Mouse (Mus musculus): Measurements from ENCODE around the gene Igf1r.
A peak's percentile ranks its signal among the peaks of the same experiment; 100 is the strongest.

Gene Igf1r

GRCm38 (mm10) chr7:68227021-68227420 lies 274.4 kb downstream of the Igf1r start:
- no peak for DNase-seq (ENCODE audit: low read depth, low spot score)

GRCm38 (mm10) chr7:68227621-68228020 lies 275.0 kb downstream of the Igf1r start:
- no peak for DNase-seq (ENCODE audit: low read depth, low spot score)

GRCm38 (mm10) chr7:68228491-68228890 lies 275.9 kb downstream of the Igf1r start:
- DNase-seq (ENCODE audit: low read depth, low spot score): no peak

- DNase-seq (ENCODE audit: low read depth, low spot score): no peak
Observed at GRCm38 (mm10) chr7:68230831-68231230, 278.2 kb downstream of the Igf1r start.

GRCm38 (mm10) chr7:68232521-68232920 lies 279.9 kb downstream of the Igf1r start:
- no peak for DNase-seq (ENCODE audit: low read depth, low spot score)

- DNase-seq (ENCODE audit: low read depth, low spot score): peak; percentile 71
Observed at GRCm38 (mm10) chr7:68233619-68234223, 281.1 kb downstream of the Igf1r start.

- no peak for DNase-seq (ENCODE audit: low read depth, low spot score)
Observed at GRCm38 (mm10) chr7:68236817-68237216, 284.2 kb downstream of the Igf1r start.

GRCm38 (mm10) chr7:68239220-68239827 lies 286.7 kb downstream of the Igf1r start:
- peak; percentile 68 for DNase-seq (ENCODE audit: low read depth, low spot score)

- no peak for DNase-seq (ENCODE audit: low read depth, low spot score)
Observed at GRCm38 (mm10) chr7:68241205-68241604, 288.6 kb downstream of the Igf1r start.

- DNase-seq (ENCODE audit: low read depth, low spot score): peak; percentile 65
Observed at GRCm38 (mm10) chr7:68245681-68246080, 293.1 kb downstream of the Igf1r start.

GRCm38 (mm10) chr7:68246249-68246648 lies 293.6 kb downstream of the Igf1r start:
- DNase-seq (ENCODE audit: low read depth, low spot score): no peak

- no peak for DNase-seq (ENCODE audit: low read depth, low spot score)
Observed at GRCm38 (mm10) chr7:68250411-68250810, 297.8 kb downstream of the Igf1r start.

GRCm38 (mm10) chr7:68250902-68251301 lies 298.3 kb downstream of the Igf1r start:
- DNase-seq (ENCODE audit: low read depth, low spot score): no peak

GRCm38 (mm10) chr7:68257767-68258166 lies 305.1 kb downstream of the Igf1r start:
- DNase-seq (ENCODE audit: low read depth, low spot score): no peak

- DNase-seq (ENCODE audit: low read depth, low spot score): no peak
Observed at GRCm38 (mm10) chr7:68258326-68259150, 305.9 kb downstream of the Igf1r start.

- DNase-seq (ENCODE audit: low read depth, low spot score): peak; percentile 94
Observed at GRCm38 (mm10) chr7:68259523-68260081, 307.0 kb downstream of the Igf1r start.

GRCm38 (mm10) chr7:68262612-68263200 lies 310.1 kb downstream of the Igf1r start:
- no peak for DNase-seq (ENCODE audit: low read depth, low spot score)

- no peak for DNase-seq (ENCODE audit: low read depth, low spot score)
Observed at GRCm38 (mm10) chr7:68263346-68264027, 310.9 kb downstream of the Igf1r start.

- DNase-seq (ENCODE audit: low read depth, low spot score): peak; percentile 68
Observed at GRCm38 (mm10) chr7:68264028-68264453, 311.4 kb downstream of the Igf1r start, which contains the start of gene Pgpep1l. TSS of gene Pgpep1l (minus strand) at chr7:68264233.

- DNase-seq (ENCODE audit: low read depth, low spot score): no peak
Observed at GRCm38 (mm10) chr7:68264531-68264930, 311.9 kb downstream of the Igf1r start.

GRCm38 (mm10) chr7:68265391-68265790 lies 312.8 kb downstream of the Igf1r start:
- no peak for DNase-seq (ENCODE audit: low read depth, low spot score)

Data from ZHBTc4 (cell line).